Mouse (Mus musculus): Measurements from ENCODE around the gene Them7.

DNA sequence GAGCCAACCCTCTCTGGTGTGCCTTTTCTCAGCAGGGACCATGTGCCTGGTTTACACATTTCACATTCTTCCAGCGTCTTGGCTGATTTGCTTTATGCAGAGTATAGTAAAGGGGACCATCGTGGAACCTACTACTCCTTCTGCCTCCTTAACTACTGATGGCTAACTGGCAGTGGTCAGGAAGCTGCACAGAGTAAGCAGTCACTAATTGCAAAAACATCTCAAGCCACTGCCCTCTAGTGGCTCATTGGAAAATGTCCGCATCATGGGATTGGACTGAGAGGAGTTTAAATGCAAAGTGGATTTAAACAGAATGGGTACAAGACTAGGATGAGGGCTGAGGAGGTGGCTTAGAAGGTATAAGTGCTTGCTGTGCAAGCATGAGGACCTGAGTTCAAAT lies 14.7 kb downstream of the Them7 start:
- TF ChIP-seq CTCF (IDR thresholded peaks at IDR 0.05; ENCODE audit: low read depth) (peak; percentile 69), EP300 (IDR thresholded peaks at IDR 0.05; ENCODE audit: low read depth) (no peak)

Measured in heart, postnatal 0 days (tissue).